Mouse (Mus musculus) kidney, embryonic 14.5 days (tissue): Measurements from ENCODE around the gene Itsn1. TPM values are rescaled to one million over a fixed set of nuclear protein-coding genes. Genes with fewer than 3 reads are reported as not detected.

Source experiments
- ATAC-seq: fragments of 200-750 bp; cut with Nextera tagmentation; 2 replicates; pipeline ENCODE4 v1.8.0; 2017; ENCODE audit warnings: moderate number of reproducible peaks, mild to moderate bottlenecking, moderate TSS enrichment, moderate library complexity; ENCODE audit not compliant: low FRiP score, low TSS enrichment
- H3K27ac ChIP-seq: fragments of 300-500 bp; sonication (generic); 2 replicates; pipeline ENCODE4 v1.5.1; 2014; ENCODE audit warnings: low read depth, mild to moderate bottlenecking, low read length, moderate library complexity, mixed read lengths
- H3K27me3 ChIP-seq: fragments of 300-500 bp; sonication (generic); 2 replicates; pipeline ENCODE4 v1.6.1; 2014; ENCODE audit warnings: mild to moderate bottlenecking, low read length; ENCODE audit not compliant: control insufficient read depth, insufficient read depth
- H3K36me3 ChIP-seq: fragments of 300-500 bp; sonication (generic); 2 replicates; pipeline ENCODE4 v1.6.1; 2014; ENCODE audit warnings: low read length, mixed read lengths; ENCODE audit not compliant: control insufficient read depth, insufficient read depth
- H3K4me1 ChIP-seq: fragments of 300-500 bp; sonication (generic); 2 replicates; pipeline ENCODE4 v1.6.1; 2014; ENCODE audit warnings: low read length, mixed read lengths; ENCODE audit not compliant: control insufficient read depth, insufficient read depth
- H3K4me2 ChIP-seq: fragments of 300-500 bp; sonication (generic); replicated peaks from 2 replicates; pipeline ENCODE4 v1.6.1; 2014; ENCODE audit warnings: low read depth, mild to moderate bottlenecking, low read length
- H3K4me3 ChIP-seq: fragments of 300-500 bp; sonication (generic); 2 replicates; pipeline ENCODE4 v1.5.1; 2014; ENCODE audit warnings: mild to moderate bottlenecking, low read length
- H3K9ac ChIP-seq: fragments of 300-500 bp; sonication (generic); 2 replicates; pipeline ENCODE4 v1.6.1; 2014; ENCODE audit warnings: low read depth, mild to moderate bottlenecking, low read length, moderate library complexity
- H3K9me3 ChIP-seq: fragments of 300-500 bp; sonication (generic); 2 replicates; pipeline ENCODE4 v1.6.1; 2016; ENCODE audit warnings: low read length; ENCODE audit not compliant: control insufficient read depth
- WGBS: fragments of 180-500 bp; shearing (Covaris S2); extraction: QIAGEN DNeasy Blood & Tissue Kit; methylation state at CpG from one replicate; pipeline ENCODE4 v1.1.7; 2014; 5-methylcytosine and 5-hydroxymethylcytosine counted together
- polyA plus RNA-seq: library from polyadenylated mRNA; unstranded; fragments of >200 nt; fragmentation: Nextera tagmentation; extraction: Ambion mirVana; gene quantifications from 2 replicates; pipeline ENCODE4 v1.2.1, GENCODE M21; 2014

Itsn1 gene
- polyA plus RNA-seq, 1 experiment from 2014 or later: 27.7 TPM

DNA sequence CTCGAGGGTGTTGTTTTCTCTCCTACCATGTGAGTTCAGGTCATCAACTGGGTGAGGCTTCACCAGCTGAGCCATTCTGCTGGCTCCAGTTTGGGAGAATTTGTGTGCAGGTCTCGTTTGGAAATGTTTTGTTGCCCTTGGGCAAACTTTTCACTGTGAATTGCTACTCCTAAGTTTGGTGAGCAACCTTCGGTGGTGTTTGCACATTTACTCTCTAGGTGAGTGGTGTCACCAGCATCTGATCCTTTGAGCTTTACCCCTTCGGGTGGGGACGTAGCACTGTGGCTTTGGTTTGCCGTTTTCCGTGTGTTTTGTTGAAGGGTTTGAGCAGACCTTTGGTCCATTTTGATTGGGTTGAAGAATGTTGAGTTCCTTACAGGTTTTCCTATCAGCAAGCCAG, 93.2 kb downstream of the Itsn1 start:
- 92% methylated on average over 7 of the region's 7 CpGs for WGBS

GRCm38 (mm10) chr16:91822759-91823158, 93.7 kb downstream of the Itsn1 start:
- H3K4me1 ChIP-seq: peaks cover 3% of the 10 kb centered on the region; the same call in 1 of the 2 replicates
- H3K9ac ChIP-seq: no peak overlapping the region
- H3K36me3 ChIP-seq: peaks cover 54% of the 10 kb centered on the region
- ATAC-seq: no peak
- H3K4me2 ChIP-seq: no peak overlapping the region
- WGBS: 88% methylated on average over 6 of the region's 6 CpGs
- no peaks in the 10 kb centered on the region for H3K27me3 ChIP-seq
- no peaks in the 10 kb centered on the region for H3K9me3 ChIP-seq
- no peak overlapping the region for H3K27ac ChIP-seq
- H3K4me3 ChIP-seq: no peak overlapping the region

More for the DNA sequence above, 93.2 kb downstream of the Itsn1 start:
- Histone ChIP-seq H3K9me3 (no peaks in the 10 kb centered on the region), H3K4me1 (peaks cover under 1% of the 10 kb centered on the region; the same call in 1 of the 2 replicates), H3K27me3 (no peaks in the 10 kb centered on the region), H3K27ac (no peak overlapping the region), H3K9ac (no peak overlapping the region), H3K4me3 (no peak overlapping the region), H3K4me2 (no peak overlapping the region), H3K36me3 (peaks cover 57% of the 10 kb centered on the region)
- no peak for ATAC-seq

DNA sequence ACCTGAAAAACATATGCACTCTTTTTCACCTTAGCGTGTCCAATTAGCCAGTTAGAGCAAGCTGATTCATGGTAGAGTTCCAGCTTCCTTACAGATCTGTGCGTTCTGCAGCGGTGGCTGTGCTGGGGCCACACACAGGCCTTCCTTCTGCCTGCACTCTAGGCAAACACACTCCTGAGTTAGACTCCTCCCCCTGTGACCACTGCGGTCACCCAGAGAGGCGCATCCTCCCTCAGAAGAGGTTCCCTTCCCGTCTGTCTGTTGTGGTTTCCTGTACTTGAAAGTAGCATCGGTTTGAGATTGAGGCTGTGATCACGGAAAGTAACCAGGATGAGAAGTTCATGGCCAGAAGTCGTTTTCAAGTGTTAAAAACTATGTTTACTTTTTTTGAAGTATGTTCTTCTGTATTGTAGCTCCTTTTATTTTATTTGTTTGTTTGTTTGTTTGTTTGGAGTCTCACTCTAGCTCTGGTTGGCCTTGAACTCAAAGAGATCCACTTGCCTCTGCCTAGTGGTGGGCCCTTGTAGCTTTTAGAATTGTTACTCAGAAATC, 96.8 kb downstream of the Itsn1 start:
- Histone ChIP-seq H3K4me3 (no peak overlapping the region), H3K4me1 (peaks cover 3% of the 10 kb centered on the region; the same call in 1 of the 2 replicates), H3K27me3 (no peaks in the 10 kb centered on the region), H3K27ac (no peak overlapping the region), H3K9me3 (no peaks in the 10 kb centered on the region), H3K4me2 (no peak overlapping the region), H3K36me3 (peaks cover 39% of the 10 kb centered on the region), H3K9ac (no peak overlapping the region)
- 49% methylated on average over 9 of the region's 9 CpGs for WGBS
- 0 out of 2 replicates have a peak, but pooled peaks have one; percentile 38 for ATAC-seq

- 77% methylated on average over 2 of the region's 2 CpGs for WGBS
- Histone ChIP-seq H3K27me3 (no peaks in the 10 kb centered on the region), H3K27ac (no peak overlapping the region), H3K9ac (no peak overlapping the region), H3K4me2 (no peak overlapping the region), H3K36me3 (peaks cover 28% of the 10 kb centered on the region), H3K4me1 (peaks cover 3% of the 10 kb centered on the region; the same call in 1 of the 2 replicates), H3K9me3 (no peaks in the 10 kb centered on the region), H3K4me3 (no peak overlapping the region)
- ATAC-seq: no peak
These were observed 97.8 kb downstream of the Itsn1 start for GRCm38 (mm10) chr16:91826893-91827292.

GRCm38 (mm10) chr16:91827456-91827855, 98.4 kb downstream of the Itsn1 start:
- no peak overlapping the region for H3K4me2 ChIP-seq
- peaks cover 3% of the 10 kb centered on the region; the same call in 1 of the 2 replicates for H3K4me1 ChIP-seq
- ATAC-seq: 0 out of 2 replicates have a peak, but pooled peaks have one; percentile 45
- WGBS: 55% methylated on average over 5 of the region's 5 CpGs
- H3K27ac ChIP-seq: no peak overlapping the region
- no peaks in the 10 kb centered on the region for H3K9me3 ChIP-seq
- H3K9ac ChIP-seq: no peak overlapping the region
- no peaks in the 10 kb centered on the region for H3K27me3 ChIP-seq
- peaks cover 22% of the 10 kb centered on the region; the same call in 1 of the 2 replicates for H3K36me3 ChIP-seq
- H3K4me3 ChIP-seq: no peak overlapping the region

DNA sequence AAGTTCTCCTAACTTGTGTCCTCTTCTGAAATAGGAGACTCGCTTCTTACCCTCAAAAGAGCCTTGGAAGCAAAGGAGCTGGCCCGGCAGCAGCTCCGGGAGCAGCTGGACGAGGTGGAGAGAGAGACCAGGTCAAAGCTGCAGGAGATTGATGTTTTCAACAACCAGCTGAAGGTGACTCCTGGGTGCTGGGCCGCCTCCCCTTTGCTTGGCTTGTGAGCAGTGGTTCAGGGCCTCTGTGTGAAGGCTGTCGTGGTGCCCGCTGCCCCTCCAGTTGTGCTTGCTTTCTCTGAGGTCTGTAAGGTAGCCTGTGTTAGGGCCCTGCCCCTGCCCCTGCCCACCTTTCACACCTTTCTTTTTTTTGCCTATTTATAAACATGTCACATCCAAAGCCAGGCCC, 99.1 kb downstream of the Itsn1 start:
- no peaks in the 10 kb centered on the region for H3K9me3 ChIP-seq
- H3K27ac ChIP-seq: no peak overlapping the region
- no peak overlapping the region for H3K4me3 ChIP-seq
- H3K27me3 ChIP-seq: no peaks in the 10 kb centered on the region
- WGBS: 42% methylated on average over 7 of the region's 7 CpGs
- 0 out of 2 replicates have a peak, but pooled peaks have one; percentile 30 for ATAC-seq
- no peak overlapping the region for H3K9ac ChIP-seq
- H3K36me3 ChIP-seq: peaks cover 19% of the 10 kb centered on the region; the same call in 1 of the 2 replicates
- peaks cover 3% of the 10 kb centered on the region; the same call in 1 of the 2 replicates for H3K4me1 ChIP-seq
- no peak overlapping the region for H3K4me2 ChIP-seq

DNA sequence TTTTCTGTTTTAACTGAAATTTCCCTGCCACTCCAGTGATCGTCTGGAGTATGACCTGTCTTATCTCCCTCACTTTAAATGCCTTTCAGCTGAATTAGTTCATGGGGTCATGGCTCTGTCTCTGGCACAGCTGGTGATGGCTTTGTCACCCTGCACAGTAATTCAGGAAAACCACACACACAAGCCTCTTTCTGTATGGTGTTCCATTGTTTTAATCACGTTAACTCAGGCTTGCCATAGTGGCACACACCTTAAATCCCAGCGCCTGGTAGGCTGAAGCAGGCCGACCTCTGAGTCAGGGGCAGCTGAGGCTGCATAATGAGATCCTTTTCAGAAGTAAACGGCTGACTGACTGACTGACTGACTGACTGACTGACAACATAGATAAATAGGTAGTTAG, 99.5 kb downstream of the Itsn1 start:
- WGBS: 75% methylated on average over 5 of the region's 5 CpGs
- no peak overlapping the region for H3K4me2 ChIP-seq
- no peak for ATAC-seq
- H3K36me3 ChIP-seq: peaks cover 18% of the 10 kb centered on the region; the same call in 1 of the 2 replicates
- H3K4me3 ChIP-seq: no peak overlapping the region
- no peak overlapping the region for H3K9ac ChIP-seq
- H3K27me3 ChIP-seq: no peaks in the 10 kb centered on the region
- H3K9me3 ChIP-seq: no peaks in the 10 kb centered on the region
- H3K4me1 ChIP-seq: peaks cover 3% of the 10 kb centered on the region; the same call in 1 of the 2 replicates
- H3K27ac ChIP-seq: no peak overlapping the region

DNA sequence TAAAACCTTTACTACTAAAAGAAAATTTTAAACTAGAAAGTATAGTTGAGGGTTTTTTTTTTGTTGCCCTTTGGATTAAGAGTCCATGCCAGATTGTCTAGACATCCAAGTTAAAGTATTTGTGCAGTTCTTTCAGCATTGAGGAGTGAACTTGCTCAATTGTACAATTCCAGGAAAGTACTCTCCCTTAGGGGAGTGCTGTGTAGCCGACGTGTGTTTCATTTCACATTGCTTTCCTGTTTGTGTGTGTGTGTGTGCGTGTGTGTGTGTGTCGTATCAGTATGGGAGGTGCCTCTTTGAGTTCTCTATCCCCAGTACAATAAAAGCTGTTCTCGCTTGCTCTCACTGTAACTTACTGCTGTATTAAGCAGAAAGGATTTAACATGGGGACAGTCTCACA, 100.0 kb downstream of the Itsn1 start:
- no peak overlapping the region for H3K27ac ChIP-seq
- no peaks in the 10 kb centered on the region for H3K9me3 ChIP-seq
- H3K4me2 ChIP-seq: no peak overlapping the region
- no peak overlapping the region for H3K9ac ChIP-seq
- ATAC-seq: no peak
- no peak overlapping the region for H3K4me3 ChIP-seq
- WGBS: 84% methylated on average over 5 of the region's 5 CpGs
- peaks cover 14% of the 10 kb centered on the region; the same call in 1 of the 2 replicates for H3K36me3 ChIP-seq
- H3K4me1 ChIP-seq: peaks cover 3% of the 10 kb centered on the region; the same call in 1 of the 2 replicates
- H3K27me3 ChIP-seq: no peaks in the 10 kb centered on the region

DNA sequence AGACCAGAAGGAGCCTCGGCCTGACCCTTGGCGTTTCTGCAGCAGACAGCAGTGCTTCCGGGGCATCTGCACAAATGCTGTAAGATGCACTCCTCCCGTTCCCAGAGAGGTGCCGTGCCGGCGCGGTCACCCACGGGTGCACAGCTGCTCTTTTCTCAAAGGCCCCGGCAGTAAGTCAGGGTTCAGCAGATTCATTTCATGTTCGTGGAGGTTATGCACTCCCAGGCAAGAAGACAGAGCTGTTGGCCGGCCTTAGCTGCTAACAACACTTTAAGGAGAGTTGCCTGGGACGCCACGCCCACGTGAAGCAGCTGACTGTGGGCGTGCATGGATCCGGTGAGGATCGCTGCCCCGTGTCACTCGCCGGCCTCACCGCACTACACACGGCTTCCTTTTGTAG, 101.2 kb downstream of the Itsn1 start:
- no peak overlapping the region for H3K4me3 ChIP-seq
- no peak overlapping the region for H3K27ac ChIP-seq
- H3K27me3 ChIP-seq: no peaks in the 10 kb centered on the region
- ATAC-seq: peak; percentile 63; the same call in 1 of the 2 replicates
- peaks cover 3% of the 10 kb centered on the region; the same call in 1 of the 2 replicates for H3K4me1 ChIP-seq
- H3K9me3 ChIP-seq: no peaks in the 10 kb centered on the region
- no peak overlapping the region for H3K4me2 ChIP-seq
- peaks cover 14% of the 10 kb centered on the region; the same call in 1 of the 2 replicates for H3K36me3 ChIP-seq
- H3K9ac ChIP-seq: no peak overlapping the region
- WGBS: 55% methylated on average over 23 of the region's 23 CpGs
